Mouse (Mus musculus) kidney, embryonic 16.5 days (tissue): ENCODE data around the gene Gm5591. TPM values are rescaled to one million over a fixed set of nuclear protein-coding genes. Genes with fewer than 3 reads are reported as not detected.
"Not testable (repeated sequence)": the region's sequence is repeated elsewhere in the genome, so short reads cannot be mapped to it uniquely, and the experiment has no call there.

Source experiments
- ATAC-seq: fragments of 200-750 bp; cut with Nextera tagmentation; 2 replicates; pipeline ENCODE4 v1.8.0; 2017; ENCODE audit warnings: moderate TSS enrichment; ENCODE audit not compliant: low FRiP score, low TSS enrichment
- H3K27ac ChIP-seq: fragments of 300-500 bp; sonication (generic); 2 replicates; pipeline ENCODE4 v1.5.1; 2014; ENCODE audit warnings: low read length
- H3K27me3 ChIP-seq: fragments of 300-500 bp; sonication (generic); 2 replicates; pipeline ENCODE4 v1.6.1; 2014; ENCODE audit warnings: low read length, control low read depth, mixed read lengths; ENCODE audit not compliant: insufficient read depth
- H3K36me3 ChIP-seq: fragments of 300-500 bp; sonication (generic); 2 replicates; pipeline ENCODE4 v1.6.1; 2014; ENCODE audit warnings: low read length, control low read depth, mixed read lengths; ENCODE audit not compliant: insufficient read depth
- H3K4me1 ChIP-seq: fragments of 300-500 bp; sonication (generic); 2 replicates; pipeline ENCODE4 v1.6.1; 2014; ENCODE audit warnings: low read length, control low read depth, mixed read lengths; ENCODE audit not compliant: insufficient read depth
- H3K4me2 ChIP-seq: fragments of 300-500 bp; sonication (generic); replicated peaks from 2 replicates; pipeline ENCODE4 v1.6.1; 2014; ENCODE audit warnings: low read depth, low read length
- H3K4me3 ChIP-seq: fragments of 300-500 bp; sonication (generic); 2 replicates; pipeline ENCODE4 v1.5.1; 2014; ENCODE audit warnings: mild to moderate bottlenecking, low read length
- H3K9ac ChIP-seq: fragments of 300-500 bp; sonication (generic); replicated peaks from 2 replicates; pipeline ENCODE4 v1.6.1; 2014; ENCODE audit warnings: low read length
- H3K9me3 ChIP-seq: fragments of 300-500 bp; sonication (generic); 2 replicates; pipeline ENCODE4 v1.6.1; 2016; ENCODE audit warnings: low read length, control low read depth
- WGBS: fragments of 180-500 bp; shearing (Covaris S2); extraction: QIAGEN DNeasy Blood & Tissue Kit; methylation state at CpG from one replicate; pipeline ENCODE4 v1.1.7; 2014; 5-methylcytosine and 5-hydroxymethylcytosine counted together
- polyA plus RNA-seq: library from polyadenylated mRNA; unstranded; fragments of >200 nt; fragmentation: Nextera tagmentation; extraction: Ambion mirVana; gene quantifications from 2 replicates; pipeline ENCODE4 v1.2.1, GENCODE M21; 2015

Gene Gm5591
- not detected in 2 replicates for polyA plus RNA-seq

- H3K36me3 ChIP-seq, H3K9me3 ChIP-seq, H3K27me3 ChIP-seq, H3K27ac ChIP-seq, H3K4me3 ChIP-seq, ATAC-seq, H3K4me2 ChIP-seq, H3K4me1 ChIP-seq, H3K9ac ChIP-seq: not testable (repeated sequence)
- WGBS: 75% methylated on average over 2 of the region's 2 CpGs
These were observed at the start of gene Gm5591 for GRCm38 (mm10) chr7:38528093-38528492. Gm5591 (minus strand) TSS chr7:38528193.

- not testable (repeated sequence) for ATAC-seq, H3K27me3 ChIP-seq, H3K9me3 ChIP-seq, H3K27ac ChIP-seq, H3K9ac ChIP-seq, H3K4me3 ChIP-seq, H3K4me1 ChIP-seq, H3K4me2 ChIP-seq, H3K36me3 ChIP-seq
- WGBS: 63% methylated on average over 1 of the region's 1 CpGs
These were observed 39.5 kb downstream of the Gm5591 start for GRCm38 (mm10) chr7:38488468-38488867.
